Mouse (Mus musculus) bone marrow macrophage, adult 2 months (primary cell): ENCODE measurements at regions not wholly inside any gene's neighbourhood (a gene's known extent, or its start where the extent isn't known, plus 50 kb on each side); places are given as distances from the start of the nearest gene placed in this dataset.

Experiments
- CTCF ChIP-seq: IDR thresholded peaks from 2 replicates; pipeline ENCODE4 v1.5.1; 2012; ENCODE audit warnings: low read depth, mild to moderate bottlenecking, low read length, moderate library complexity
- POLR2A ChIP-seq: IDR thresholded peaks from 2 replicates; pipeline ENCODE4 v1.6.1; 2012; ENCODE audit warnings: mild to moderate bottlenecking, low read depth, low read length, borderline replicate concordance

DNA sequence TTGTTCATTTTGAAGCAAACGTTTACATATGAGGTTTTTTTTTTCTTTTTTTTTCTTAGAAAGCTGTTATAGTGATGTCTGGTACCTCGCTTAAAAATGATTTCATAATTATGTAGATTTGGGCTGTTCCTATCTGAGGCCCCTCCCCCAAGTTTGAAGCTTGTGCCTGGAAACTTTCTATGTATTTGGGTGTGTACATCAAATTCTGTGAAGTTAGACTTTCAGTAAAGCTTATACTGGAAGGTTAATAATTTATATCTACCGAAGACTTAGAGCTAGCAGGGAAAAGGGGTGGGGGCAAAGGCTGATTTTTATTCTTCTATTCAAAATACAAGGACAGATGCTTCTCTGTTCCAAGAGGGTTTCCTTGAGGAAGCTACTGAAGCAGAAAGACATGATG lies 235.3 kb downstream of the Mef2c start:
- TF ChIP-seq CTCF = no peak
- no peak for TF ChIP-seq POLR2A
